Mouse (Mus musculus): ENCODE results near the gene Gpr21. TPM values are rescaled to one million over a fixed set of nuclear protein-coding genes. Genes with fewer than 3 reads are reported as not detected.

The Gpr21 gene
- polyA plus RNA-seq, 1 experiment from 2014 or later, result 1.5 TPM

Other genes with a start within 250 kb of the Gpr21 start
- gene Olfr368, start 189.8 kb upstream of the Gpr21 start, polyA plus RNA-seq (2015; fragmentation: Nextera tagmentation; extraction: Ambion mirVana), result not detected in 2 replicates
- gene Pdcl, start 157.0 kb upstream of the Gpr21 start, polyA plus RNA-seq (2015; fragmentation: Nextera tagmentation; extraction: Ambion mirVana), result 48.3 and 50.2 TPM in 2 replicates
- 19.1 and 20.7 TPM in 2 replicates for gene Rc3h2, start 93.4 kb upstream of the Gpr21 start, polyA plus RNA-seq (2015; fragmentation: Nextera tagmentation; extraction: Ambion mirVana)
- gene Zbtb26, start 73.2 kb upstream of the Gpr21 start, polyA plus RNA-seq (2015; fragmentation: Nextera tagmentation; extraction: Ambion mirVana), result 8.0 and 9.9 TPM in 2 replicates
- gene Zbtb6, start 73.2 kb upstream of the Gpr21 start, polyA plus RNA-seq (2015; fragmentation: Nextera tagmentation; extraction: Ambion mirVana), result 8.1 and 9.4 TPM in 2 replicates
- 60.5 and 61.3 TPM in 2 replicates for gene Rabgap1, start 73.1 kb upstream of the Gpr21 start, polyA plus RNA-seq (2015; fragmentation: Nextera tagmentation; extraction: Ambion mirVana)
- 35.3 and 38.7 TPM in 2 replicates for gene Strbp, start 187.5 kb downstream of the Gpr21 start, polyA plus RNA-seq (2015; fragmentation: Nextera tagmentation; extraction: Ambion mirVana)